Mouse (Mus musculus): Measurements from ENCODE around the gene Otulinl. TPM values are rescaled to one million over a fixed set of nuclear protein-coding genes. Genes with fewer than 3 reads are reported as not detected.
A peak's percentile ranks its signal among the peaks of the same experiment; 100 is the strongest.
"Not testable (repeated sequence)": the region's sequence is repeated elsewhere in the genome, so short reads cannot be mapped to it uniquely, and the experiment has no call there.

Otulinl gene
- total RNA-seq (2021) = 1 to 10 TPM; 2.7 to 3.6 TPM

GRCm38 (mm10) chr15:27681419-27682187, at the start of gene Otulinl:
TSS of gene Otulinl (minus strand) at chr15:27681579.
- DNase-seq (ENCODE audit: low spot score) = peak; percentile 86
- intact Hi-C loops (cut with DNase I) = no loop called here

- intact Hi-C loops (cut with DNase I) = no loop called here
- DNase-seq (ENCODE audit: low spot score) = no peak
These were observed 44.8 kb upstream of the Otulinl start for GRCm38 (mm10) chr15:27726228-27726627.

GRCm38 (mm10) chr15:27724796-27725680, 43.7 kb upstream of the Otulinl start:
- intact Hi-C loops (cut with DNase I) = no loop called here
- no peak for DNase-seq (ENCODE audit: low spot score)

GRCm38 (mm10) chr15:27724298-27724697, 42.9 kb upstream of the Otulinl start:
- intact Hi-C loops (cut with DNase I) = no loop called here
- no peak for DNase-seq (ENCODE audit: low spot score)

GRCm38 (mm10) chr15:27723746-27724145, 42.4 kb upstream of the Otulinl start:
- intact Hi-C loops (cut with DNase I) = no loop called here
- DNase-seq (ENCODE audit: low spot score) = no peak

GRCm38 (mm10) chr15:27720297-27720696, 38.9 kb upstream of the Otulinl start:
- intact Hi-C loops (cut with DNase I); DNase-seq (ENCODE audit: low spot score): not testable (repeated sequence)

GRCm38 (mm10) chr15:27718668-27719067, 37.3 kb upstream of the Otulinl start:
- intact Hi-C loops (cut with DNase I) = loop anchor here (5.0 kb wide), 1 partner anchor 61 kb away; no protein-coding TSS in a partner anchor
- DNase-seq (ENCODE audit: low spot score) = no peak

- intact Hi-C loops (cut with DNase I) = loop anchor here (5.0 kb wide), 1 partner anchor 58 kb away; no protein-coding TSS in a partner anchor
- no peak for DNase-seq (ENCODE audit: low spot score)
These were observed 34.0 kb upstream of the Otulinl start for GRCm38 (mm10) chr15:27715331-27715730.

GRCm38 (mm10) chr15:27710698-27711097, 29.3 kb upstream of the Otulinl start:
- DNase-seq (ENCODE audit: low spot score) = no peak

GRCm38 (mm10) chr15:27708968-27709612, 27.7 kb upstream of the Otulinl start:
- intact Hi-C loops (cut with DNase I) = no loop called here
- DNase-seq (ENCODE audit: low spot score) = no peak

More at GRCm38 (mm10) chr15:27710698-27711097, 29.3 kb upstream of the Otulinl start:
- intact Hi-C loops (cut with DNase I) = no loop called here

GRCm38 (mm10) chr15:27708499-27708898, 27.1 kb upstream of the Otulinl start:
- intact Hi-C loops (cut with DNase I) = no loop called here
- no peak for DNase-seq (ENCODE audit: low spot score)

GRCm38 (mm10) chr15:27702972-27703313, 21.6 kb upstream of the Otulinl start:
- DNase-seq (ENCODE audit: low spot score) = no peak
- intact Hi-C loops (cut with DNase I) = no loop called here

- DNase-seq (ENCODE audit: low spot score) = no peak
- intact Hi-C loops (cut with DNase I) = no loop called here
These were observed 20.9 kb upstream of the Otulinl start for GRCm38 (mm10) chr15:27702031-27702971.

- no peak for DNase-seq (ENCODE audit: low spot score)
- intact Hi-C loops (cut with DNase I) = no loop called here
These were observed 16.3 kb upstream of the Otulinl start for GRCm38 (mm10) chr15:27697632-27698031.

GRCm38 (mm10) chr15:27693235-27693634, 11.9 kb upstream of the Otulinl start:
- DNase-seq (ENCODE audit: low spot score) = no peak
- intact Hi-C loops (cut with DNase I) = no loop called here

- intact Hi-C loops (cut with DNase I) = no loop called here
- DNase-seq (ENCODE audit: low spot score) = no peak
These were observed 10.8 kb upstream of the Otulinl start for GRCm38 (mm10) chr15:27692161-27692560.

GRCm38 (mm10) chr15:27691213-27691612, 9.8 kb upstream of the Otulinl start:
- intact Hi-C loops (cut with DNase I) = no loop called here
- DNase-seq (ENCODE audit: low spot score) = no peak

GRCm38 (mm10) chr15:27688041-27688651, 6.8 kb upstream of the Otulinl start:
- no peak for DNase-seq (ENCODE audit: low spot score)
- intact Hi-C loops (cut with DNase I) = no loop called here

GRCm38 (mm10) chr15:27684813-27685212, 3.4 kb upstream of the Otulinl start:
- DNase-seq (ENCODE audit: low spot score) = no peak
- intact Hi-C loops (cut with DNase I) = no loop called here

Measured in heart, postnatal 25 days (tissue).